15 mouse cellular contexts compared by ENCODE assay signal in genomic region chr5:20196765-20197164, GRCm38 (mm10).
DNase-seq lines count a peak whose midpoint lies in the region; ATAC-seq and TF ChIP-seq lines count a peak whose summit lies in the region.
"Had no signal": no experiment of that assay in that cellular context is flagged by ENCODE, and none has a peak within 500 bp of the region (broad histone marks: within the 10 kb centered on the region; RNA-seq: fewer than 3 reads in every experiment).

No protein-coding gene starts in this region.

- no peaks in the 10 kb centered on the region for H3K9me3 ChIP-seq in midbrain, embryonic 13.5 days
- no peaks in the 10 kb centered on the region for H3K9me3 ChIP-seq in midbrain, embryonic 11.5 days (ENCODE audit: control insufficient read depth, low read length)
- H3K9me3 ChIP-seq: kidney, embryonic 15.5 days; limb, embryonic 10.5 days had no signal

- WGBS in midbrain, embryonic 13.5 days = 46% methylated on average over 5 of the region's 5 CpGs
- WGBS in midbrain, embryonic 11.5 days = 73% methylated on average over 5 of the region's 5 CpGs
- 11% methylated on average over 5 of the region's 5 CpGs for WGBS in olfactory bulb, adult 2 months

- intact Hi-C loops in heart, postnatal 10 days (cut with DNase I) = no loop called here

- peaks cover 6% of the 10 kb centered on the region for H3K4me1 ChIP-seq in midbrain, embryonic 13.5 days (replicated peaks)
- no peaks in the 10 kb centered on the region for H3K4me1 ChIP-seq in midbrain, embryonic 11.5 days (ENCODE audit: control insufficient read depth, insufficient read depth, low read length)
- H3K4me1 ChIP-seq in olfactory bulb, adult 2 months (ENCODE audit: control insufficient read depth, insufficient read depth, low read length) = peaks cover 7% of the 10 kb centered on the region
- H3K4me1 ChIP-seq: kidney, embryonic 15.5 days; limb, embryonic 10.5 days; megakaryocyte, embryonic 14.5 days had no signal

- peak overlapping the region; percentile 51; the same call in 1 of the 2 replicates for H3K27ac ChIP-seq in midbrain, embryonic 13.5 days
- no peak overlapping the region for H3K27ac ChIP-seq in midbrain, embryonic 11.5 days (ENCODE audit: low read depth, low read length)
- H3K27ac ChIP-seq in olfactory bulb, adult 2 months (ENCODE audit: insufficient read depth, low read depth, low read length) = peak overlapping the region; percentile 41; the same call in 1 of the 2 replicates
- H3K27ac ChIP-seq: kidney, embryonic 15.5 days; limb, embryonic 10.5 days had no signal

- TF ChIP-seq POLR2A in olfactory bulb, adult 2 months (IDR thresholded peaks at IDR 0.05; ENCODE audit: insufficient read depth, low read depth, low read length) = no peak

- DNase-seq in cerebellum, postnatal 10 days = peak; percentile 4 to 24
- DNase-seq in cerebellum, adult 11-12 months = no peak
- no peak for DNase-seq in midbrain, embryonic 11.5 days (ENCODE audit: low spot score, missing footprints)
- DNase-seq in layer of hippocampus, postnatal 10 days (ENCODE audit: low spot score in 2 of 2) = peak; percentile 13 to 20
- no peak for DNase-seq in heart, postnatal 10 days
- no peak for DNase-seq in lung, postnatal 36 days
- DNase-seq: gastrocnemius, postnatal 36 days; heart, postnatal 14 days; liver, postnatal 0 days; right cerebral cortex, adult 18-20 months had no signal

- no peak overlapping the region for H3K4me2 ChIP-seq in midbrain, embryonic 13.5 days (replicated peaks)
- no peak overlapping the region for H3K4me2 ChIP-seq in midbrain, embryonic 11.5 days
- H3K4me2 ChIP-seq: kidney, embryonic 15.5 days had no signal

- no peaks in the 10 kb centered on the region for H3K27me3 ChIP-seq in midbrain, embryonic 13.5 days
- no peaks in the 10 kb centered on the region for H3K27me3 ChIP-seq in midbrain, embryonic 11.5 days (ENCODE audit: control insufficient read depth, insufficient read depth, low read length)
- H3K27me3 ChIP-seq: kidney, embryonic 15.5 days; megakaryocyte, embryonic 14.5 days had no signal

- H3K9ac ChIP-seq in midbrain, embryonic 13.5 days (replicated peaks) = no peak overlapping the region; the same call in 1 of the 2 replicates
- H3K9ac ChIP-seq in midbrain, embryonic 11.5 days (ENCODE audit: low read length) = no peak overlapping the region
- H3K9ac ChIP-seq: kidney, embryonic 15.5 days; liver, postnatal 0 days had no signal

- no peak for TF ChIP-seq CTCF in olfactory bulb, adult 2 months (IDR thresholded peaks at IDR 0.05; ENCODE audit: insufficient read depth, low read depth, low read length)

- H3K36me3 ChIP-seq in midbrain, embryonic 13.5 days = no peaks in the 10 kb centered on the region; the same call in 1 of the 2 replicates
- no peaks in the 10 kb centered on the region for H3K36me3 ChIP-seq in midbrain, embryonic 11.5 days (ENCODE audit: control insufficient read depth, insufficient read depth, low read length)
- H3K36me3 ChIP-seq: kidney, embryonic 15.5 days; limb, embryonic 10.5 days had no signal

- peak; percentile 68 for ATAC-seq in midbrain, embryonic 13.5 days
- no peak for ATAC-seq in midbrain, embryonic 11.5 days (ENCODE audit: low FRiP score)
- ATAC-seq: liver, postnatal 0 days had no signal

- H3K4me3 ChIP-seq in midbrain, embryonic 13.5 days (replicated peaks) = no peak overlapping the region
- no peak overlapping the region for H3K4me3 ChIP-seq in midbrain, embryonic 11.5 days (ENCODE audit: low read depth, low read length)
- no peak overlapping the region for H3K4me3 ChIP-seq in olfactory bulb, adult 2 months (ENCODE audit: insufficient read depth, low read depth, low read length)
- H3K4me3 ChIP-seq: kidney, embryonic 15.5 days; limb, embryonic 10.5 days; megakaryocyte, embryonic 14.5 days had no signal

Comparison
In these comparisons a context has a peak if more than half of its experiments do, and no peak if none do; other contexts are left out.
1. DNase-seq: peak in cerebellum, postnatal 10 days (2 of 2) and layer of hippocampus, postnatal 10 days (2 of 2); none in cerebellum, adult 11-12 months (single experiment), midbrain, embryonic 11.5 days (single experiment), heart, postnatal 10 days (0 of 2) and lung, postnatal 36 days (single experiment).